ENCODE assay signal across 27 mouse cellular contexts in the genomic region with DNA sequence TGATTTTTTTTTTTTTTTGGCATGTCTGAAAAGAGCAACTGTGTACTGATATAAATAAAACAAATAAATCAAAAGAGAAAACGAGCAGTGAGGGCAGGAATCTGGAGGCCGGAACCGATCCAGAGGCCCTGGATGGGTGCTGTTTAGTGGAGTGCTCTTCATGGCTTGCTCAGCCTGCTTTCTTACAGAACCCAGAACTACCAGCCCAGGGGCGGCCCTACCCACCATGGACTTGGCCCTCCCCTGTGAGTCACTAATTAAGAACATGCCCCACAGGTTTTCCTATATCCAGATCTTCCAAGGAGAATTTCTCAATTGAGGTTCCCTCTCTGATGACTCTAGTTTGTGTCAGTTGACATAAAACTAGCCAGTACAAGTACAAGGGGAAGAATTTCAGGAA.
"Had no signal": no experiment of that assay in that cellular context is flagged by ENCODE, and none has a peak within 500 bp of the region (broad histone marks: within the 10 kb centered on the region; RNA-seq: fewer than 3 reads in every experiment).

No protein-coding gene starts in this region.

- H3K4me1 ChIP-seq: heart, embryonic 10.5 days; heart, embryonic 12.5 days; hindbrain, embryonic 10.5 days; hindbrain, embryonic 12.5 days; kidney, embryonic 15.5 days; limb, embryonic 13.5 days; limb, embryonic 15.5 days had no signal

- H3K36me3 ChIP-seq: hindbrain, embryonic 12.5 days had no signal

- H3K27me3 ChIP-seq: heart, embryonic 12.5 days; hindbrain, embryonic 12.5 days; kidney, embryonic 15.5 days; limb, embryonic 13.5 days; limb, embryonic 15.5 days; liver, embryonic 12.5 days had no signal

- H3K4me2 ChIP-seq: heart, embryonic 12.5 days; hindbrain, embryonic 12.5 days; hindbrain, embryonic 14.5 days; kidney, embryonic 15.5 days; limb, embryonic 13.5 days; limb, embryonic 15.5 days; liver, embryonic 12.5 days had no signal

- ATAC-seq: hindbrain, embryonic 16.5 days; inflammation-experienced regulatory T-cells, adult 6 months; intestine, embryonic 16.5 days; liver, embryonic 12.5 days had no signal

- H3K27ac ChIP-seq: gastrocnemius, adult 2 months; heart, adult 2 months; heart, embryonic 10.5 days; hindbrain, embryonic 10.5 days; hindbrain, embryonic 12.5 days; hindbrain, embryonic 14.5 days; kidney, embryonic 15.5 days; kidney, postnatal 0 days; limb, embryonic 13.5 days; limb, embryonic 15.5 days; liver, embryonic 12.5 days; liver, embryonic 14.5 days had no signal

- H3K4me3 ChIP-seq: gastrocnemius, adult 2 months; heart, adult 2 months; heart, embryonic 10.5 days; heart, embryonic 12.5 days; hindbrain, embryonic 10.5 days; hindbrain, embryonic 12.5 days; kidney, embryonic 15.5 days; limb, embryonic 13.5 days; limb, embryonic 15.5 days; liver, embryonic 12.5 days had no signal

- H3K9ac ChIP-seq: heart, embryonic 12.5 days; hindbrain, embryonic 12.5 days; hindbrain, embryonic 14.5 days; kidney, embryonic 15.5 days; limb, embryonic 13.5 days; limb, embryonic 15.5 days; liver, embryonic 12.5 days; liver, embryonic 14.5 days had no signal

- H3K9me3 ChIP-seq: heart, embryonic 10.5 days; heart, embryonic 12.5 days; hindbrain, embryonic 10.5 days; hindbrain, embryonic 12.5 days; kidney, embryonic 15.5 days; limb, embryonic 13.5 days; limb, embryonic 15.5 days; liver, embryonic 12.5 days had no signal

- DNase-seq: gastrocnemius, adult 2 months; gastrocnemius, postnatal 10 days; gastrocnemius, postnatal 25 days; heart, adult 2 months; heart, postnatal 10 days; heart, postnatal 4 days; kidney, adult 18-20 months; kidney, adult 9 months; kidney, postnatal 14 days; kidney, postnatal 36 days; layer of hippocampus, adult 9-11 months; layer of hippocampus, postnatal 36 days; left cerebral cortex, postnatal 4 days had no signal
